Mouse (Mus musculus): Measurements from ENCODE around the gene Btbd1.

DNA sequence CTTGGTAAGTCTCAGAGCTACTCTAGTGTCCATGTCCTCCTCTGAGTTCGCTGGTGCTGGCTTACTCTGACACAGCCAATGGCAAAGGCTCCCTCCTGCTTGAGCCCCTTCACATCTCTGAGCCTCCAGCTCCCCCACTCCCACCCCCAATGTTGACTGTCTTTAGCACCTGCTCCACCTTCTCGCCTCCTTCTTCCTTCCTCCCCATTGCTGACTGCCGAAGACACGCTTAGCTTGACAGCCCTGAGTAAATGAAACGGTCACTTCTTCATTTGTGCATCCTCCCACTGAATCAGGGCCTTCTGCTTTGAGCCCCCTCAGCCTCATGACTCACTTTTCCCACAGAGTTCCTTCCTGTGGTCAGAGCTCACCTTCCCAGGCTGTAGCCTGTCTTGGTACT, 31.8 kb upstream of the Btbd1 start:
- TF ChIP-seq CTCF (conservative IDR thresholded peaks at IDR 0.05; ENCODE audit: low read length): no peak
- no peak for TF ChIP-seq POU5F1 (IDR thresholded peaks at IDR 0.05; ENCODE audit: borderline replicate concordance, low read length)
